Mouse (Mus musculus): ENCODE measurements around the gene Arhgdia.

Arhgdia gene

GRCm38 (mm10) chr11:120581490-120582267 lies at the start of gene Arhgdia:
Arhgdia (minus strand) TSS chr11:120581624.
- peak; percentile 93 to 95 for DNase-seq

DNA sequence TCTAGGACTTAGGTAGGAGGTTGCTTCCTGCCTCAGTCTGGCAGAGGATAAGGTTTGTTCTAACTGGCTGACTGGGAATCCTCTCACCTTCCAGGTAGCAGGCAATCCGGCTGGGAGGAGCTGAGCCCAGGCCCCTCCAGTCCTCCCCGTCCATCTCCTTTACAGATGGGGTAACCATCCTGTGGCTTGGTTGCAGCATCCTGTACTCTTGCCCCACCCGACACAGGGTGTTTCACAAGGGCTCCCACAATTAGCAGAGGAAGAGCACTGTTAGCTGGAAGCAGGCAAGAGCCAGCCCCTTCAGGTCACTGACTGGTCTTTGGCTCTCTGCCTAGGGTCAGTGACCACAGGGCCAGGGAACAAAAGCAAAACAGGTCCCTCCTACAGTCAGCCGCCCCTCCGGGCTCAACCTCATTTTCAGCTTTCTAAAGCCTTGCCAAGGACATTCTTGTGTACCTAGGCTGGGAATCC lies 49.0 kb upstream of the Arhgdia start:
- no peak for DNase-seq

DNA sequence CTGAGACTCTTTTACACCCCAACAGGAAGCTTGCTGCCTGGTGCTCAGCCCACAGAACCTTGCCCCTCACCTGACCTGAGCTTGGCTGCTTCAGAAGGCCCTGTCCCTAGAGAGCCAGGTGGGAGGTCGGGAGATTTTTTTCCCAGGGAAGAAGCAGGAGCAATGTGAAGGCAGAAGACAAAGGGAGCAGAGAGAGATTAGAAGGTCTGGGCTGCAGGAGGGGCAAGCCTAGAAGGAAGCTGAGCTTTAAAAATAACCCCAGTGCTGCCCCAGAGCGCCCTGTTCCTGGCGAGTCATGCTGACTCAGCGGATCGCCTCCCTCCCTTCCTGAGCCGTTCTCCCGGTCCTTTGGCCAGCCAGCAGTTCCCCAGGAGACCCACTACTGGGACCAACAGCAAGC lies 48.5 kb upstream of the Arhgdia start:
- DNase-seq: no peak

DNA sequence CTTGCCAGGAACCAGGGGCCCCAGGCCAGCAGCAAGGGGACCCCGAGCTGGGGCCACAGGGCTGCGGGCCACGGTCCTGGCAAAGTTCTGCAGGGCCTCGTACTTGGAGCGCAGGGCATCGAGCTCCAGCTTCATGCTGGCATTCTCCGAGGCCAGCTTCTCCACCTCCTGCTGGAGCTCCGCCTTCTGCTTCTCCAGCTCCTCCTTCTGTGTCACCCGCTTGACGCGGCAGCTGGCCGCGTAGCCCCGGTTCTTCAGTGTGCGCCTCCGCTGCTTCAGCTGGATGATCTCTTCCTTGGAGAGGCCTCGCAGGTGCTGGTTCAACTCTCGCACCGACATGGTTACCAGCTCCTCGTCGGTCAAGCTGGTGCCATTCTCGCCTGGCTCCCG lies 47.9 kb upstream of the Arhgdia start:
- DNase-seq: no peak

- no peak for DNase-seq
Measured at GRCm38 (mm10) chr11:120628601-120629340, 47.3 kb upstream of the Arhgdia start.

DNA sequence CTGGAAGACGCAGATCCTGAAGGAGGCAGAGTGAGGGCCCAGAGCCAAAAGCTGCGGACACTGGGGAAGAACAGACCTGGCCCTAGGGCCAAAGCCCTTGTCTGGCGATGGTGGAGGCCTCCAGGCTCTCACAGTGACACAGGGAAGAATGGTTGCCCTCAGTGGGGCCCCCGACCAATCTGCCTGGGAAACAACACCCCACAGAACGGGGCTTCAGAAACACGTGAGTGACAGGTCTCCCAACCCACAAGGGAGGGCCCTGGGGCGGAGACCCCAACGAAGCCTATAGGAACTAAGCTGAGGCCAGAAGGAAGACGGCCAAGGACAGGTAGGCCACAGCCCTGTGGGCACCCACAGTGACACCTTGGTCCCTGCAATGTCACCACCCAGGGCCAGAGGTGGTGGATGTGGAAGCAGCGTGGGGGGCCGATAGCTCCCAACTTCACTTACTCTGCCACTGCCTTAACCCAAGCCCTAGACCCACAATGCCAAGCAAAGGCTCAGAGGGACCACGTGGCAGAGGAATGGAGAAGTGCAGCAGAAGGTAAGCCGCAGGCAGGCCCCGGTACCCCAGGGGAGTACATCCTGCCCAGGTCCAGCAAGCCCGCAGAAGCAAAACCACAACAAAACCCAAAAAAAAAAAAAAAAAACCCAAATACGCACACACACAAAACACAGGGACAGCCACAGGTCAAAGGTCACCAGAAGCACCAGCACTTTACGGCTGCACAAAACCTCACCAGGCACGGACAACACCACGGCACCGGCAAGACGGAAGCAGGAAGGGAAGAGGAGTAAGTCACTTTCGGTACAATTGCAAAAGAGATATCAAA lies 46.3 kb upstream of the Arhgdia start:
- no peak for DNase-seq

DNA sequence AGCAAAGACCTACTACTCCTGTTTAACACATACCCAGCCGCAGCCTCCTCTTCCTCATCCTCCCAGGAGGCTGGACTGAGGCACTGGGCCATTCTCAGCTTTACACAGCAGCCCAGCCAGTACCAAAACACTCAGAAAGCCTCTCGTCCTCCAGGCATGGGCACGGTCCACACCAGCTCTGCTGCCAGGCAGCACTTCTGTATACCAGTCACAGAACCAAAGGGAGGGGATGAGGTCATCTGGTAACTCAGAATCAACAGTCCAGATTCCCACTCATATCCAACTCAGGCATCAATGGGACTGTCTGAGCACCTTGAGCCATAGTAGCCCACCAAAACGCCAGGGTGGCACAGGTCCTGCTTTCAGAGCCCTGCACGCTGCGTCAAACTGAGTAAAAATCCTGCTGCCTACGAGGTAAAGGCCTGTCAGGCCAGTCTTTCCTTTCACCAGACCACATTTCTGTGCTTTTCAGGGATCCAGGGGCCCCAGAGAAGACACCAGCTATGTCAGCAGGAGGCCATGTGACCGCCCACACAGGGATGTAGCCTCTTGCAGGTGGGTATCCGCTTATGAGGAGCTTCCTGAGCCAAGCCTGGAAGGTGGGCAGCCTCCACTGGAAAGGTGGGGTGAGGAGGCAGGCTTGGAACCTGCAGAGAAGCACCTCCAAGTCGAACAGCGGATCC lies 45.5 kb upstream of the Arhgdia start:
- no peak for DNase-seq

GRCm38 (mm10) chr11:120625152-120625775 lies 43.8 kb upstream of the Arhgdia start, which contains the start of gene Sirt7:
Sirt7 (minus strand) TSS chr11:120625240.
- no peak for DNase-seq

DNA sequence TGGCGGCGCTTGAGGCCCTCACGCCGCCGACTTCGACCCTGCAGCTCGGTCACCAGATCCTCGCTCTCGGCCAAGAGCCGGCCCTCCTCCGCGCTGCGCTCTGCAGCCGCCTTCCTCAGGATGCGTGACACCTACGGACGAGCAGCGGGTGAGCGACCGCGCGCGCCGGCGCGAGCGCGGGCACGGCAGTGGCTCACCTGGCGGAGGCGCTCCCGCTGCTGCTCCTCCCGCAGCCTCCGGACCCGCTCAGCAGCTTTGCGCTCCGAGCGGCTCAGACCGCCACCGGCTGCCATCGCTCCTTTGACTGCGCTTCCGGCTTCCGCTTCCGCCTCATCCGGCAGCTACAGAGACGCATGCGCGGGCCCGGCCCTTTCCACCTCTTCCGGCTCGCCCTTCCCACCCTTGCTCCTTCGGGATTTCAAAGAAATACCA lies 43.3 kb upstream of the Arhgdia start:
- DNase-seq: peak; percentile 89 to 90

DNA sequence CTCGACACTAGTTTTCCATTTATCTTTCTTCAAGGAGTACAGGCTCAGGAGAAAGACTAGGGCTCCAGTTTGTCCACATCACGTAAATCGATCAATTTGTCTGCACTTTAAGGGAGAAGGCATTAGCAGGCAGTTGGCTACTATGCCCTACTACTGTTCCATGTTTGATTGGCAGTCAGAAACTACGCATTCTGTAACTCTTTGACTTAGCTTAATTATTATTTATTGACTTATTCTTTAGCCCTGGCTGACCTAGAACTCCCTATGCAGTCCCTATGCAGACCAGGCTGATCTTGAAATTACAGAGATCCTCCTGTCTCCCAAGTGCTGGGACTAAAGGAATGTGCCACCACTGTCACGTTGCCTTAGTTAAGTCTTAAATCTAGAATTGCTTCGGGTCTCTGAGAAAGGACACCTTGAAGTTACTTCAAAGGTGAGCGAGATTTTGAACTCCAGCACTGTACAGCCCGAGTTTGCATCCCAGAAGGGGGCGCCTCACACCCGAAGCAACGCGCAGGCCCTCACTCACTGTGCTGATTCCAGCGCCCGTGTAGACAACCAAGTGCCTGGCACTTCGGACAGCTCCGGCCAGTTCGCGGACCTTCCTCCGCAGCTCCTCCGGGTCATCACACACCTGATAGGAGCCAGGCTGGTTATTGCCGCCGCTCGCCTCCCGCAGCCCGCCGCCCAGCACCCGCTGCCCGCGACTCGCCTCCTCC lies 42.7 kb upstream of the Arhgdia start:
- DNase-seq: peak; percentile 69 to 77

DNA sequence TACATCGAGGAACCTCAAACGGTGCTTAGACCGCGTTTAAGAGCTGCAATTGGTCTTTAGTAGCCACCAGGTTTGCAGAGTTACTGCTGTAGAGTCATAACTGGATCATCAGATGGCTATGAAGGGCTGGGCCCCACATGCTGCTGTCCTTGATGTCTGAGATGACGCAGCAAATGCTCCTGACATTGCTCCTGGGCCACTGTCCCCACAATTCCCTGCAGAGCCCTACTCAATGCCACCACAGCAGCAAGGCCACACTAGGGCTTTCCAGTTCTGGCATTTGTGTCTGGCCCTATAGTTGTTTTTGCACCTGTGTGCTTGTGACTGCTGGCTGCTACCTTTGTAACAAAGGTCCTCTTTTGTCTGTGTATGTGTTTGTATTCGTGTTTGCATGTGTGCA lies 41.4 kb upstream of the Arhgdia start:
- DNase-seq: no peak

- no peak for DNase-seq
Measured at GRCm38 (mm10) chr11:120620195-120620594, 38.8 kb upstream of the Arhgdia start.

GRCm38 (mm10) chr11:120618619-120619535 lies 37.5 kb upstream of the Arhgdia start:
- no peak for DNase-seq

DNA sequence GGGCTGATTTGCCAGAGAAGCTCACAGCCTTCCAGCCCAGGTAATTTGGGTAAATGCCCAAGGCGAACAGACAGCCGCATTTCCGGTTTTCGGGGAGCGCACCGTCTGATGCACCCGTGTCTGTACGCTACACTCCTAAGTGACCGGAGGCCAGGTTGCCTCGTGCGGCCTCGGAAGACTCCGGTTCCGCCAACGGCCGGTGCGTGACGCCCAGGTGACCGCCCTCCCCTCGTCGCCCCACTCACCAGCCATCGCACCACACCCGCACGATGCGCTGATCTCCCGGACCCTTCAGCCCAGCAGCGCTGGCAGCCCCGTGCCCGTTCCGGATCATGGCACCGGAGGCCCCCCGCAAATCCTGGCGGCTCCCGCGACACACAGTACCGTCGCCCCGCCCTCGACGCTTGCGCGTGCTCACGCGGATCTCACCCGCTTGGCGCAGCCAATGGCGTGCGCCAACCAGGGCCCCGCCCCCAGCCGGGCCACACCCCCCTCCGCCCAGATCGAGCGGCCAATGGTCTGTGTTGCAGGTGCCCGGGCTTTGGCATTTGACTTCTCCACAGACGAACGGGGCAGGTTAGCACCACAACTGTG lies 36.2 kb upstream of the Arhgdia start, which contains the start of gene Pcyt2:
TSS of gene Pcyt2 (minus strand) at position 418 of the 594 bp plus-strand sequence.
- DNase-seq: peak; percentile 97

DNA sequence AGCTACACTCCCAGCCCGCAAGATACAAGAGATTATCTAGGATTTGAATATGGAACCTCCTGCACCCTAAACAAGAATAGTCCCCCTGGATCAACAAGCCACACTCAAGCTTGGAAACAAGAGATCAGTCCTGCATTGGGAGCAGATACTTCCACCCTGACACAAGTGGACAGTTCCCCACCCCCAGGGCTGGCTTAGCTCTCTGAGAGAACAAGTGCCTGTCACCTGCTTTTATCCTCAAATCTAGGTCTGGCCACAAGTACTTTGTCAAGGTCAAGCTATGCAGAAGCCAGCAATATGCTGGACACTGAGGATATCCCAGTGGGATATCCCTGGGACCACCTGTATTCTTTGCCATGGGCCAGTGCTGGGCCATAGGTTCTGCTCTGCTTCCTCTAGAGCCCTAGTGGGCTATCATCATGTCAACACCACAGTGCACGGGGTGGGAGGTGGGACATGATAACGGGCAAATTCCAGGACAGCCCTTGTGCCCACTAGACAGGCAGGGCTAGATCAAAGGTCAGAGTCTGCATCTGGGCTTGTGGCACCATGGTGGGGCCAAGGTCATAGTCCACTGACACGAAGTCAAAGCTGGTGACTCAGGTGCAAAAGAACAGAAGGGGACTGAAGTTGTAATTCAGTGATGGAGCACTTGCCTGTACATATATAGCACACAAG lies 35.3 kb upstream of the Arhgdia start:
- DNase-seq: peak in 1 of 2 experiments; percentile 28

GRCm38 (mm10) chr11:120615606-120616203 lies 34.3 kb upstream of the Arhgdia start:
- DNase-seq: no peak

DNA sequence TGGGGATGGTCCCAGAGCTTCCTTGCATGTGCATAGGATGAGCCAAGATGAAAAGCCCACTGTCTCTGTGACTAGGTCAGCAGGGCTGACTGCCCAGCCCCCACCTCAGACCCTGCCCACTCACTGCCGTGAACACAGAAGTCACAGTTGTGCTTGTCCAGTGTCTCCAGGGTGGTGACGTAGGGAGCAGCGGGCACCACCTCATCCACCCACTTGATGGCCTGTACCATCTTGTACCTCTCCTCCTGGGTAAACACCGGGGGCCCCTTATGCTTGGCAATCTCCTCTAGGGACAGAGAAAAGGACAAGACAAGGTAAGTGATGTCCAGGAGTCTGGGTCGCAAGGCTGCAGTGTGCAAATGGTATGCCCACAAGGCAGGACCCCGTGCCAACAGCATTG lies 33.7 kb upstream of the Arhgdia start:
- DNase-seq: no peak

DNA sequence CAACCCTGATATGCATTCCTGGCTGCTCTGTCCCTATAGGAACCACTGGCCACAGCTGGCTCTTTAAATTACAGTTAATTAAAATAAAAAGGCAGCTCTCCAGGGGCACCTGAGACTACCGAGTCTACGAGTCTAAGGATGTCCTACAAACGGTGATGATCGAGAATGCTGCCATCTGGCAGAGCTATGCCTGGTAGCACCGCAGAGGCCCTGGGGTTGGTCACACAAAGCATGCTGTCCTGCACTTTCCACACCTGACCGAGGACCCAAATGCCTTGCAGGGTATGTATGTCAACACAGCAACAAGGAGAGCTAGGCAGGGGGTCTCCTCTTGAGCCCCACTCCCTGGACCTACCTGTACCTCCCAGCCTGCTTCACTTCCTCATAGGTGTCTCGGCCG lies 32.6 kb upstream of the Arhgdia start:
- peak in 1 of 2 experiments; percentile 39 for DNase-seq
